Mouse (Mus musculus) layer of hippocampus, postnatal 25 days (tissue): ENCODE measurements around the gene Clk2. TPM values are rescaled to one million over a fixed set of nuclear protein-coding genes. Genes with fewer than 3 reads are reported as not detected.

Experiments
- DNase-seq, 2 experiments: peaks; one replicate each; pipeline ENCODE4 v3.0.0; 2022; ENCODE audit warnings: mixed read lengths in 2 of 2, low spot score in 1 of 2; ENCODE audit errors: extremely low spot score in 1 of 2
- total RNA-seq, 2 experiments: library from RNA; stranded (reverse); gene quantifications; 2 replicates each; pipeline ENCODE4 v1.2.3; 2021

Clk2 gene
- total RNA-seq, 2 experiments from 2014 or later: 39.0 to 46.7 TPM

- no peak for DNase-seq
These were observed 23.3 kb downstream of the Clk2 start for GRCm38 (mm10) chr3:89187690-89188477.

DNA sequence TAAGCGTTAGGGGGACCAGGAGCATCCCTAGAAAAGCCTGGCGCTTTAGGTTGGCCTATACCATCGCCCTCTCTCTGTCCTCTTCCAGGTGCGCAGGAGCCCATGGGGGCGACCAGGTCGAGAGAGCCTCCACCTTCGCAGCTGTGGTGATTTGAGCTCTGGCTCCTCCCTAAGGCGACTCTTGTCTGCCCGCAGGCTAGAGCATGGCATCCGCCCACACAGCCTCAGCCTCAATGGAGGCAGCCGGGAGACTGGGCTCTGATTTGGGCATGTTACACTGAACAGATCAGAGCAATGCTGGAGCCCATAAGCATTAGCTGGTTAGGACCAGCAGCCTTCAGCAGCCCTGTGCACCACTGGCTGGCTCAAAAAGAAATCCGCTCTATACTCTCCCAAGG, 23.9 kb downstream of the Clk2 start:
- DNase-seq: no peak

GRCm38 (mm10) chr3:89190436-89190835, 25.8 kb downstream of the Clk2 start:
- no peak for DNase-seq

DNA sequence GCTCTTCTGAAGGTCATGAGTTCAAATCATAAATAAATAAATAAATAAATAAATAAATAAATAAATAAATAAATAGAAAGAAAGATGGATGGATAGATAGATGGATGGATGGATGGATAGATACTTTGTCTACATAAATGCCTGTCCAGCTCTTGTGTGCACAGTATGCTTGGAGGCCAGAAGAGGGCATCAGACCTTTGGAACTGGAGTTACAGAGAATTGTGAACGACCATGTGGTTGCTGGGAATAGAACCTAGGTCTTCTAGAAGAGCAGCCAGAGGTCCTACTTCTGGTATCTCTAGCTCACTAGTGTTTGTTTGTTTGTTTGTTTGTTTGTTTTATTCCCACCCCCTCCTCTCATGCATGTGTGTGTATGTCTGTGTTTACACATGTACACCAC, 28.8 kb downstream of the Clk2 start:
- DNase-seq: no peak

- no peak for DNase-seq
These were observed 29.3 kb downstream of the Clk2 start for GRCm38 (mm10) chr3:89193853-89194252.

DNA sequence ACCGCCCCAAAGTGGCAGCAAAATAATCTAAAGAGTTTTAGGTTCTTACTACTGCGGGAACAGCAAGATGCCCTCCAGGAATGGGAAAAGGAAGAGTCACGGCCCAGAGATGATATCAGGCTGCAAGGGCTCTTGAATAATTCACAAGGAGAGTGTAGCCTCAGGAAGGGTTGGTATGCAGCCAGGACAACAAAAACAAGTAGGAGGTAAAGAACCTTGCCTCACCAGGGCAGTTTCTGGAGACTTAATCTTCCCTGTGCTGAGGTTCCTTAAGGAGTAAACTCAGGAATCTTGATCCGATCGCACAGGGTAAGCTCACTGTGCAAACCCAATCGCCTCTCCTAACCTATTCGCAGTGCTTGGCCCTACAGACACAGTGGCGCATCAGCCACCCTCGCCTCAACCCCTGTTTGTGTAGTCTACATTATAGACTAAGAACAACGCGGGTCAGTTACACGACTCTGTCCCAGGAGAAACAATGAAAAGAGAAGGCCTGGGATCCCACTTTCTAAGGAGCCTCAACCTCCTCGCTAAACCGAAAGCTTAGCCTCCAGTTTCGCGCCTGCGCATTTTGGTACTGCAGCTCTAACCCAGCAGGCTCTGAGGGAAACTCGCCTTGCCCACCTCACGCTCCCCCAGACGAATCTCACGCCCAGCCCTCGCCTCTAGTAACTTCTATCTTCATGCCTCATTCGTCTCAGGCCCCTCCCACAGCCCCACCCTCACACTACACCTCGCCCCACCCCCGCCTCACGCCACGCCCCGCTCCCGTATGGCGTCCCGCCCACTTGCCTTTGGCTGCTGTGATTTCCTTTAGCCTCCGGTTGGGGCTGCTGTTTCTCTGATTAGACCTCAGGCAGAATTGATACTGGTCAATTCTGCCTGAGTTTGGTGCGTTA, 31.6 kb downstream of the Clk2 start:
- peak; percentile 65 to 80 for DNase-seq

DNA sequence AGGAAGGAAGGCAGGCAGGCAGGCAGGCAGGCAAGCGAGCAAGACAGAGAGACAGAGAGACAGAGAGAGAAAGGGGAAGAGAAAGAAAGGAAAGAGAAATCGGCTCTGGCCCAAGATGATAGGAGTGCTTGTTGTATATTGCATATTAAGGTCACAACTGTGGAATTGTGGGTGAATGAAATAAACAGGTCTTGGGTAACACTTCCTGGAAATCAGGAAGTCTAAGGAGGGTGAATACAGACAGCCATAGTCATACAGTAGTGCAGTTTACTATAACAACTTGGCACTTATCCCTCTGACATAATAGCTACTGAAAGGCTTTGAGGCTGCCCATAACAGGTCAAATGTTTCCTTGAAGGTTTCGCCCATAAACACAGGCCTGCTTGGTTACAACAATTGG, 35.2 kb downstream of the Clk2 start:
- no peak for DNase-seq

DNA sequence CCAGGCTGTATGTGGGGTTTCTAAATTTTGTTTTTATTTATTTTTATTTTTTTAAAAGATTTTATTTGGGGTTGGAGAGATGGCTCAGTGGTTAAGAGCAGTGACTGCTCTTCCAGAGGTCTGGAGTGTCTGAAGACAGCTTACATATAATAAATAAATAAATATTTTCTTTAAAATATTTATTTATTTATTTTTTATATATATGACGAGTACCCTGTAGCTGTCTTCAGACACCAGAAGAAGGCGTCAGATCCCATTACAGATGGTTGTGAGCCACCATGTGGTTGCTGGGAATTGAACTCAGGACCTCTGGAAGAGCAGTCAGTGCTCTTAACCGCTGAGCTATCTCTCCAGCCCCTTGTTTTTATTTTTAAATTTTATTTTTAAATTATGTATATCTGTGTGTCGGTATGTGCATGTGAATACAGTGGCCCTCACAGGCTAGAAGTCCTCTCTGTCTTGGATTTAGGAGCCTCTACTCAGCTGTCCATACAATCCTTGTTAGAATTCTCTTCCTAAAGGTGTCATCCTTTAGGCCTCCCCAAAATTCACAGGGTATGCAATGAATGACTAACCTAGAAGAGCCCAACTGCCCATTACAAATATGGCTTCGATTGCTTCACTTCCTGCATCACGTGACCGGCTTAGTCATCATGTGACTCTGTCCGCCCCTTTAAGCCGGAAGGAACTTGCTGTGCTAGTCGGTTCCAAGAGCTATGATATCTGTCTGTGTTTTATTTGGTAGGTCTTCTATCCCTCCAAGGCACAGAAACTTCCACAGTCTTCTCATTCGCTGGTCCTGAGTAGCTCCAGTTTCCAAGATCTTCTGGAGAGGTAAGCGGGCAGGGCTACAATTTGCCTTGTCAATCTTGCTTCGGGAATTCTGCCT, 37.9 kb downstream of the Clk2 start, which contains the start of gene Gba:
Gba (plus strand) TSS at position 676 of the 889 bp plus-strand sequence.
- peak; percentile 67 to 83 for DNase-seq

DNA sequence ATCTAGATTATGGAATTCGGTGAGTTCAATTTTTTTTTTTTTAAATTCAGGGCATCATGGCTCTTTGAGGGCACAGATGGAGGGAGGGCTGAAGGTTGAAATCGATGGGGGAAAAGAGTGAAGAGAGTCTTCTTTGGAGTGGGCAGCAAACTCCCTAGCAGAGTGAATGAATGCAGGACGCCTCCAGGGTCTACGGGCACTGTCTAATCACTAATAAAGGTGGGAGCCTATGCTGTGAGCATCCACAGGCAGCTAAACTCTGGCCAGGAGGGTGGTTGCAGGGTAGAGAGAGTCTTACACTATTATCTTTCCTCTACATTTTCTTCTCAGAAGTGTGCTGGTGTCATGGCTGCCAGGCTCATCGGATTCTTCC, 38.5 kb downstream of the Clk2 start:
- DNase-seq: no peak

DNA sequence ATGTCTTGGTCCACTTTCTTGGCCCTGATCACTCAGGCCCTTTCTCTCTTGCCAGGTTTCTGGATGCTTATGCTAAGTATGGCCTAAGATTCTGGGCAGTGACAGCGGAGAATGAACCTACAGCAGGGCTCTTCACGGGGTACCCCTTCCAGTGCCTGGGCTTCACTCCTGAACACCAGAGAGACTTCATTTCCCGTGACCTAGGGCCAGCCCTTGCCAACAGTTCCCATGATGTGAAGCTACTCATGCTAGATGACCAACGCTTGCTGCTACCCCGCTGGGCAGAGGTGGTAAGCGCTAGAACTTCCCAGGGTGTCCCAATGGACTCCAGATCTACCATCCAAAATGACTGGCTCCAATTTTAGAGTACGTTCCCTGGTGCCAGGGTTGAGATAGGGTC, 41.5 kb downstream of the Clk2 start:
- DNase-seq: no peak

DNA sequence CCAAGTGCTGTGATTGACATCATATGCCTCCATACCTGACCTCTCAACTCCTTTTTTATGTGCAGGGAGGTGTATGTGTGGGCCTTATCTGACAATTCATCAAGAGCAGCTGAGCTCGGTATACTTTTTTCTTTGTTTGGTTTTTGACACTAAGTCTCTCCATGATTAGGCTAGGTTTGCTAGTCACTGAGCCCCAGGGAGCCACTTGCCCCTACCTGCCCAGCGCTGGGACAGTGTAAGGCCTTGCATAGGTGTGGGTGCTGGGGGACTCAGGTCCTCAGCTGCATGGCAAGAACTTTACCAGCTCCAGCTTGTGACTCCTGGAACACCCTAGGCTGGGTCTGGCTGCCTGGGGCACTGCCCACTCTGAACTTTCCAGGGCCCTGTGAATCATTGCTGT, 42.1 kb downstream of the Clk2 start:
- DNase-seq: no peak

GRCm38 (mm10) chr3:89208075-89208657, 43.6 kb downstream of the Clk2 start:
- no peak for DNase-seq

DNA sequence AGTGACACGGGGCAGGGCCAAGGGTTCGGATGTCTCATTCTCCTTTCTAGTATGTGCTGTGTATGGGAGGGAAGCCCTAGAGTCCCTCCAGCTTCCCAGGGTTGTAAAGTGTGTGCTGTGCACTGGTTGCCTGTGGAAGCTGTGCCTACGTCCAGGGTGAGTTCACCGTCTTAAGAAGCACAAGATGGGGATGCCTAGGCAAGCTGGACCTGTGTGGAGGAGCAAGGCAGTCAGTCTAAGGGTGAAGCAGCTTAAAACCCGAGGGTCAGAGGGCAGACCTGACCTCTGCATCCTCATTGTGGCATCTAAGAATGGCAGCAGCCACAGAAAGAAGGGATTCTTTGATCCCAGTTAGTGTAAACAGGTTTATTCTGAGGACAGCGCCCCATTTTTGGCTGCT, 44.1 kb downstream of the Clk2 start:
- DNase-seq: no peak

GRCm38 (mm10) chr3:89209731-89210130, 45.1 kb downstream of the Clk2 start:
- DNase-seq: no peak

- DNase-seq: no peak
These were observed 45.6 kb downstream of the Clk2 start for GRCm38 (mm10) chr3:89210162-89210561.

GRCm38 (mm10) chr3:89210731-89211130, 46.1 kb downstream of the Clk2 start:
- DNase-seq: no peak

GRCm38 (mm10) chr3:89213803-89214530, 49.4 kb downstream of the Clk2 start:
- peak; percentile 80 to 88 for DNase-seq

DNA sequence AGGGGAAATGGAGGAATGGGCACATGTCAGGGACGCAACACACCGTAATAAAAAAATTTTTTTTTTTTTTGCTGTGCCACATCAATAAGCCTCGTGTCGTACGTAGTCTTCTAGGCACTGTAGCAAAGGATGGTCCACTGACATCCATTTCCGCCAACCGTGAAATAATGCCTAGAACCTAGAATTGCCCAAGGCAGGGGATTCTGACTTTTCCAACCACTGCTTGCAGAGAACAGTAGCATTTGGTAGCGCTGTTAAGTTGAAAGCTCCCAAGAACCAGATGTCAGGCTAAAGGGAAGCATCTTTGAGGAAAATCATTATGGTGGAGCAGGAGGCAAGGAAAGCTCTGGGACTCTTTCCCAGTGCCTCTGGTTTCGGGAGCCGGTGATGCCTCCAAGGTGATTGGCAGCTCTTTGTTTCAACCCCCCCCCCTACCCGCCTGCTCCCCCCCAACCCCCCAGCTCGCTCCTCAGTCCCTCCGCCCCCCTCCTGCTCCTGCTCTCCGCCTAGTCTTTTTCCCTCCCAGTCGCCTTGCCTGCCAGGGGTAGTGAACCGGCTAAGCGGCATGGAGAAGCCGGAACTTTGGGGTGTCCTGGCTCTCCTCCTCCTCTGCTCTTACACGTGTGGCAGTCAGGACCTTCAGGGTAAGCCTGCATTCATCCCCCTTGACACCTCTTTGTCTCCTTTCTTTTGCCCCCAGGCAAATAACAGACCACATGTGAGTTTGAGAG, 50.3 kb downstream of the Clk2 start, which contains the start of gene Thbs3:
Thbs3 (plus strand) TSS at position 500 of the 731 bp plus-strand sequence.
- no peak for DNase-seq

GRCm38 (mm10) chr3:89215853-89216252, 51.3 kb downstream of the Clk2 start:
- peak; percentile 75 to 87 for DNase-seq
